Mouse (Mus musculus) bone marrow macrophage, adult 2 months (primary cell): ENCODE results near the gene Tsga10ip. TPM values are rescaled to one million over a fixed set of nuclear protein-coding genes. Genes with fewer than 3 reads are reported as not detected.
"Not testable (repeated sequence)": the region's sequence is repeated elsewhere in the genome, so short reads cannot be mapped to it uniquely, and the experiment has no call there.

Source experiments
- H3K27ac ChIP-seq: 2 replicates; pipeline ENCODE4 v1.5.1; 2012; ENCODE audit warnings: low read depth, low read length; ENCODE audit not compliant: insufficient read depth
- H3K4me1 ChIP-seq: 2 replicates; pipeline ENCODE4 v1.6.1; 2012; ENCODE audit warnings: low read length; ENCODE audit not compliant: control insufficient read depth, insufficient read depth
- H3K4me3 ChIP-seq: 2 replicates; pipeline ENCODE4 v1.5.1; 2012; ENCODE audit warnings: mild to moderate bottlenecking, low read length, moderate library complexity; ENCODE audit not compliant: insufficient read depth
- CTCF ChIP-seq: IDR thresholded peaks from 2 replicates; pipeline ENCODE4 v1.5.1; 2012; ENCODE audit warnings: low read depth, mild to moderate bottlenecking, low read length, moderate library complexity
- POLR2A ChIP-seq: IDR thresholded peaks from 2 replicates; pipeline ENCODE4 v1.6.1; 2012; ENCODE audit warnings: mild to moderate bottlenecking, low read depth, low read length, borderline replicate concordance
- polyA plus RNA-seq: library from polyadenylated mRNA; stranded (reverse); fragments of >200 nt; gene quantifications from 2 replicates; pipeline ENCODE4 v1.2.4, GENCODE M21; 2012; ENCODE audit not compliant: missing spikeins, insufficient read depth, insufficient read length

The Tsga10ip gene
- polyA plus RNA-seq, 1 experiment, result not detected

GRCm38 (mm10) chr19:5353609-5354008, 48.7 kb downstream of the Tsga10ip start:
- Histone ChIP-seq H3K4me3 (no peak overlapping the region), H3K27ac (no peak overlapping the region), H3K4me1 (peaks cover 5% of the 10 kb centered on the region)
- no peak for TF ChIP-seq CTCF
- TF ChIP-seq POLR2A, result no peak

DNA sequence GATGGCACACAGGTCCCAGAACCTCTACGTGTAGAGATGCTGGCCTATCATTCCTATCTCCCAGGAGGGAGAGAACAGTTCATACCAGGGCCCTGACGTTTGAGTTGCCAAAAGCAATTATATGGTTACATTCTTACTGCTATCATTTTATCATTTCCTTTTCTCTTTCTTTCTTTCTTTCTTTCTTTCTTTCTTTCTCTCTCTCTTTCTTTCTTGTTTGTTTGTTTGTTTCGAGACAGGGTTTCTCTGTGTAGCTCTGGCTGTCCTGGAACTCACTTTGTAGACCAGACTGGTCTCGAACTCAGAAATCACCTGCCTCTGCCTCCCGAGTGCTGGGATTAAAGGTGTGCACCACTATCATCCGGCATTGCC, 52.8 kb downstream of the Tsga10ip start, which contains the start of gene Cst6:
Cst6 (minus strand) TSS at position 73 of the 372 bp plus-strand sequence.
- H3K27ac ChIP-seq, result not testable (repeated sequence)
- Histone ChIP-seq H3K4me1 (peaks cover 12% of the 10 kb centered on the region), H3K4me3 (peak within 1 kb of the TSS; percentile 2; the same call in 1 of the 2 replicates)

GRCm38 (mm10) chr19:5348526-5349501, 53.5 kb downstream of the Tsga10ip start:
- TF ChIP-seq CTCF (peak; percentile 23; the same call in 1 of the 2 replicates), POLR2A (no peak)
- H3K27ac ChIP-seq, result no peak overlapping the region
- H3K4me1 ChIP-seq, result peaks cover 12% of the 10 kb centered on the region
- peak overlapping the region; percentile 2; the same call in 1 of the 2 replicates for H3K4me3 ChIP-seq

- TF ChIP-seq POLR2A (no peak), CTCF (no peak)
- Histone ChIP-seq H3K27ac (no peak overlapping the region), H3K4me3 (no peak overlapping the region)
These were observed 54.3 kb downstream of the Tsga10ip start for GRCm38 (mm10) chr19:5348064-5348463.

GRCm38 (mm10) chr19:5345297-5346131, 56.8 kb downstream of the Tsga10ip start:
- no peak overlapping the region for H3K27ac ChIP-seq
- H3K4me3 ChIP-seq, result no peak overlapping the region
- TF ChIP-seq POLR2A, result no peak
- TF ChIP-seq CTCF, result no peak
- H3K4me1 ChIP-seq, result peaks cover 12% of the 10 kb centered on the region

More at GRCm38 (mm10) chr19:5348064-5348463, 54.3 kb downstream of the Tsga10ip start:
- H3K4me1 ChIP-seq, result peaks cover 12% of the 10 kb centered on the region

- H3K4me1 ChIP-seq, result peaks cover 12% of the 10 kb centered on the region
- no peak overlapping the region for H3K4me3 ChIP-seq
- TF ChIP-seq POLR2A, result no peak
- TF ChIP-seq CTCF, result no peak
- no peak overlapping the region for H3K27ac ChIP-seq
These were observed 61.0 kb downstream of the Tsga10ip start for GRCm38 (mm10) chr19:5341360-5341759.

Other genes starting within 250 kb of the Tsga10ip start
- 25.2 and 32.7 TPM in 2 replicates for gene Pacs1, start 129.4 kb downstream of the Tsga10ip start, polyA plus RNA-seq
- gene Sf3b2, start 107.1 kb downstream of the Tsga10ip start, polyA plus RNA-seq, result 141 and 143 TPM in 2 replicates
- gene Gal3st3, start 104.2 kb downstream of the Tsga10ip start, polyA plus RNA-seq, result not detected in 2 replicates
- gene Catsper1, start 66.8 kb downstream of the Tsga10ip start, polyA plus RNA-seq, result not detected in 2 replicates
- gene Cst6, start 53.0 kb downstream of the Tsga10ip start, polyA plus RNA-seq, result not detected in 2 replicates
- 20.8 and 26.3 TPM in 2 replicates for gene Eif1ad, start 35.8 kb downstream of the Tsga10ip start, polyA plus RNA-seq
- gene Banf1, start 35.4 kb downstream of the Tsga10ip start, polyA plus RNA-seq, result 102 and 103 TPM in 2 replicates
- 103 and 110 TPM in 2 replicates for gene Sart1, start 13.8 kb downstream of the Tsga10ip start, polyA plus RNA-seq
- gene Drap1, start 22.5 kb upstream of the Tsga10ip start, polyA plus RNA-seq, result 160 and 167 TPM in 2 replicates
- 47.5 and 53.7 TPM in 2 replicates for gene AI837181, start 22.6 kb upstream of the Tsga10ip start, polyA plus RNA-seq
- gene Fosl1, start 45.0 kb upstream of the Tsga10ip start, polyA plus RNA-seq, result 0.50 and 1.6 TPM in 2 replicates
- 3.6 and 4.2 TPM in 2 replicates for gene Ccdc85b, start 55.4 kb upstream of the Tsga10ip start, polyA plus RNA-seq
- 69.7 and 70.6 TPM in 2 replicates for gene Fibp, start 58.1 kb upstream of the Tsga10ip start, polyA plus RNA-seq
- gene Ctsw, start 66.0 kb upstream of the Tsga10ip start, polyA plus RNA-seq, result not detected in 2 replicates
- 9.1 and 11.3 TPM in 2 replicates for gene Efemp2, start 71.4 kb upstream of the Tsga10ip start, polyA plus RNA-seq
- gene Mus81, start 85.9 kb upstream of the Tsga10ip start, polyA plus RNA-seq, result 16.7 and 19.8 TPM in 2 replicates
- gene Cfl1, start 87.9 kb upstream of the Tsga10ip start, polyA plus RNA-seq, result 1,898 and 2,021 TPM in 2 replicates
- 5.1 and 7.7 TPM in 2 replicates for gene 1700020D05Rik, start 101.3 kb upstream of the Tsga10ip start, polyA plus RNA-seq
- gene Snx32, start 108.0 kb upstream of the Tsga10ip start, polyA plus RNA-seq, result 34.1 and 43.8 TPM in 2 replicates
- gene Ovol1, start 158.1 kb upstream of the Tsga10ip start, polyA plus RNA-seq, result not detected in 2 replicates
- 13.5 and 14.4 TPM in 2 replicates for gene Ap5b1, start 165.5 kb upstream of the Tsga10ip start, polyA plus RNA-seq
- gene Rnaseh2c, start 199.3 kb upstream of the Tsga10ip start, polyA plus RNA-seq, result 82.4 and 102 TPM in 2 replicates
- 56.1 and 56.6 TPM in 2 replicates for gene Kat5, start 207.7 kb upstream of the Tsga10ip start, polyA plus RNA-seq
- 77.1 and 93.4 TPM in 2 replicates for gene Rela, start 235.0 kb upstream of the Tsga10ip start, polyA plus RNA-seq